ENCODE assay signal across 8 mouse cellular contexts in the genomic region with DNA sequence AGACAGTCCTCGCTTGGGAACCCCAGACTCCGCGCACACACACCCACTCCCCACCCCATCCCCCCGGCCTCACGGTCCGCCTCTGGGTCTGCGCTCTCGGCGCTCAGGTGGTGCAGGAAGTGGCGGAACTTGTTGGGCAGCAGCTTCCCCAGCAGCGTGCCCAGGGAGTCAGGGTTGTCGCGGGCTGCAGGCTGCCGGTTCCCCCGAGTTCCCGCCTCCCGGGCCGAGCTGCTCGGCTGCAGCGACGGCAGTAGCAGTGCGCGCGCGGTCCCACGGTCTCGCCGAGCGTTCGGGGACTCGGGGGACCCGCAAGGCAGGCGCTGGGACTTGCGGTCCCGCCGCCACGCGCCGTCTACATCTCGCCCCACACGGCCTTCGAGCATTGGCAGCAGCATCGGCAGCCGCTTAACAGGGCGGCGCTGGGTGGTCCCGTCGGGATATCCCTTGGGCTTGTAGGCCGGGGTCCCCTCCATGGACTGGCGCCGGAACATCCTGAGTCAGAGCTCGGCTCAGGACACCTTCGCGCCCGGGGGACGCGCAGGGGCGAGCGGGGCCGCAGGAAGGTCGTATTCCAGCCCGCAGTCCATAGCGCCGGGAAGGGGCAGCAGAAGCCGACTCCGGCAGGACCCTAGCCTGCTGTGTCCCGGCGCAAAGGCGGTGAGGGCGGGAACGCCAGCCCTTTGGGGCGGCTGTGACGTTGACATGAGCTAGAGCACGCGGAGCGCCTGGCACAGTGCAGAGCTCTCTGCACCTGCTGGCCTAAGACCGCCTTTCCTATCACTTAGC. TPM values are rescaled to one million over a fixed set of nuclear protein-coding genes. Genes with fewer than 3 reads are reported as not detected.
DNase-seq lines count a peak whose midpoint lies in the region; ATAC-seq and TF ChIP-seq lines count a peak whose summit lies in the region.

No protein-coding gene starts in this region.

- WGBS in lung, adult 2 months: 1% methylated on average over 76 of the region's 77 CpGs
- WGBS in heart, adult 2 months: 2% methylated on average over 77 of the region's 77 CpGs
- WGBS in kidney, embryonic 14.5 days: under 1% methylated on average over 76 of the region's 77 CpGs

- no peaks in the 10 kb centered on the region for H3K9me3 ChIP-seq in kidney, embryonic 14.5 days (ENCODE audit: control insufficient read depth, low read length)
- H3K9me3 ChIP-seq in megakaryocyte, embryonic 14.5 days: no peaks in the 10 kb centered on the region

- TF ChIP-seq EP300 in heart, adult 2 months (IDR thresholded peaks at IDR 0.05; ENCODE audit: insufficient read depth, low read depth, low read length): no peak

- peak; percentile 62 for ATAC-seq in kidney, embryonic 14.5 days (ENCODE audit: low FRiP score, low TSS enrichment)

- TF ChIP-seq POLR2A in lung, adult 2 months (IDR thresholded peaks at IDR 0.05; ENCODE audit: borderline replicate concordance, extremely low read depth, low read depth, low read length): no peak
- no peak for TF ChIP-seq POLR2A in bone marrow macrophage, adult 2 months (IDR thresholded peaks at IDR 0.05; ENCODE audit: borderline replicate concordance, low read depth, low read length)
- TF ChIP-seq POLR2A in heart, adult 2 months (IDR thresholded peaks at IDR 0.05; ENCODE audit: insufficient read depth, low read depth, low read length): no peak

- intact Hi-C loops in heart, adult 2 months (cut with DNase I): no loop called here

- peak overlapping the region; percentile 11 for H3K4me3 ChIP-seq in lung, adult 2 months (replicated peaks; ENCODE audit: extremely low read depth, low read depth, low read length)
- H3K4me3 ChIP-seq in bone marrow macrophage, adult 2 months (ENCODE audit: insufficient read depth, low read length): peak overlapping the region; percentile 56
- peak overlapping the region; percentile 53 for H3K4me3 ChIP-seq in heart, adult 2 months
- peak overlapping the region; percentile 52 for H3K4me3 ChIP-seq in kidney, embryonic 14.5 days (ENCODE audit: low read length)
- peak overlapping the region; percentile 89 for H3K4me3 ChIP-seq in megakaryocyte, embryonic 14.5 days (replicated peaks)

- H3K4me2 ChIP-seq in kidney, embryonic 14.5 days (replicated peaks; ENCODE audit: low read depth, low read length): peak overlapping the region; percentile 96

- H3K79me2 ChIP-seq in heart, adult 2 months (replicated peaks; ENCODE audit: control insufficient read depth, insufficient read depth, low read length): no peaks in the 10 kb centered on the region

- no peaks in the 10 kb centered on the region for H3K27me3 ChIP-seq in heart, adult 2 months (ENCODE audit: control insufficient read depth, insufficient read depth, low read length)
- H3K27me3 ChIP-seq in kidney, embryonic 14.5 days (ENCODE audit: control insufficient read depth, insufficient read depth, low read length): no peaks in the 10 kb centered on the region
- peaks cover 78% of the 10 kb centered on the region for H3K27me3 ChIP-seq in megakaryocyte, embryonic 14.5 days (replicated peaks)

- H3K4me1 ChIP-seq in lung, adult 2 months (ENCODE audit: control insufficient read depth, insufficient read depth, low read length): peaks cover 2% of the 10 kb centered on the region; the same call in 1 of the 2 replicates
- H3K4me1 ChIP-seq in bone marrow macrophage, adult 2 months (ENCODE audit: control insufficient read depth, insufficient read depth, low read length): peaks cover 17% of the 10 kb centered on the region
- peaks cover 3% of the 10 kb centered on the region; the same call in 1 of the 2 replicates for H3K4me1 ChIP-seq in heart, adult 2 months (ENCODE audit: control insufficient read depth, insufficient read depth, low read length)
- peaks cover 24% of the 10 kb centered on the region for H3K4me1 ChIP-seq in kidney, embryonic 14.5 days (ENCODE audit: control insufficient read depth, insufficient read depth, low read length)
- H3K4me1 ChIP-seq in megakaryocyte, embryonic 14.5 days: peaks cover 38% of the 10 kb centered on the region

- H3K27ac ChIP-seq in bone marrow macrophage, adult 2 months (ENCODE audit: insufficient read depth, low read depth, low read length): no peak overlapping the region
- H3K27ac ChIP-seq in heart, adult 2 months: no peak overlapping the region
- H3K27ac ChIP-seq in kidney, embryonic 14.5 days (ENCODE audit: low read depth, low read length): 0 out of 2 replicates have a peak overlapping the region, but pooled peaks have one; percentile 2

- H3K9ac ChIP-seq in heart, adult 2 months (ENCODE audit: low read depth, low read length): peak overlapping the region; percentile 56
- H3K9ac ChIP-seq in kidney, embryonic 14.5 days (ENCODE audit: low read depth, low read length): peak overlapping the region; percentile 68

- no peaks in the 10 kb centered on the region for H3K36me3 ChIP-seq in heart, adult 2 months (ENCODE audit: control insufficient read depth, insufficient read depth, low read length)
- H3K36me3 ChIP-seq in kidney, embryonic 14.5 days (ENCODE audit: control insufficient read depth, insufficient read depth, low read length): no peaks in the 10 kb centered on the region
- no peaks in the 10 kb centered on the region for H3K36me3 ChIP-seq in megakaryocyte, embryonic 14.5 days (replicated peaks; ENCODE audit: low read length)

- TF ChIP-seq CTCF in lung, adult 2 months (IDR thresholded peaks at IDR 0.05; ENCODE audit: insufficient read depth, low read length): no peak
- no peak for TF ChIP-seq CTCF in bone marrow macrophage, adult 2 months (IDR thresholded peaks at IDR 0.05; ENCODE audit: low read depth, low read length)
- TF ChIP-seq CTCF in heart, adult 2 months (IDR thresholded peaks at IDR 0.05): no peak

- peak; percentile 30 for DNase-seq in lung, adult 2 months
- no peak for DNase-seq in lung, postnatal 25 days (ENCODE audit: low spot score)
- DNase-seq in heart, adult 2 months: peak; percentile 53 to 57
- DNase-seq in thymus, postnatal 10 days (ENCODE audit: low spot score in 2 of 2): peak; percentile 23 to 30
- no peak for DNase-seq in left cerebral cortex, adult 9 months (ENCODE audit: low spot score in 2 of 2)

RNA-seq across cellular contexts. Expression of a gene that starts 2.2 kb away (rescaled TPM):
- 1.8 and 2.2 TPM in 2 replicates for polyA plus RNA-seq in lung, adult 2 months (2012; rRNA removed)
- not detected in 2 replicates for polyA plus RNA-seq in bone marrow macrophage, adult 2 months (2012; ENCODE audit: insufficient read depth, insufficient read length, missing spikeins)
- 1 to 10 TPM in 1 of 2 experiments, under 1 TPM in 1; 0.52 to 1.3 TPM for total RNA-seq in heart, adult 2 months (2021)
- 0.73 and 1.1 TPM in 2 replicates for polyA plus RNA-seq in heart, adult 2 months (2012; rRNA removed)
- 3.8 and 4.2 TPM in 2 replicates for polyA plus RNA-seq in kidney, embryonic 14.5 days (2014; fragmentation: Nextera tagmentation; extraction: Ambion mirVana)
- not detected in 2 replicates for polyA plus RNA-seq in megakaryocyte, embryonic 14.5 days (2012; ENCODE audit: insufficient read depth, low replicate concordance)

RNA-seq across cellular contexts. Expression of a gene that starts 6.4 kb away (rescaled TPM):
- polyA plus RNA-seq in lung, adult 2 months (2012; rRNA removed): 20.2 and 23.4 TPM in 2 replicates
- polyA plus RNA-seq in bone marrow macrophage, adult 2 months (2012; ENCODE audit: insufficient read depth, insufficient read length, missing spikeins): 7.4 and 9.3 TPM in 2 replicates
- total RNA-seq in heart, adult 2 months (2021): 10 to 100 TPM; 22.0 to 27.3 TPM
- 27.4 and 30.2 TPM in 2 replicates for polyA plus RNA-seq in heart, adult 2 months (2012; rRNA removed)
- polyA plus RNA-seq in kidney, embryonic 14.5 days (2014; fragmentation: Nextera tagmentation; extraction: Ambion mirVana): 95.6 and 101 TPM in 2 replicates
- 10.3 and 36.9 TPM in 2 replicates for polyA plus RNA-seq in megakaryocyte, embryonic 14.5 days (2012; ENCODE audit: insufficient read depth, low replicate concordance)

RNA-seq across cellular contexts. Expression of a gene that starts 28.9 kb away (rescaled TPM):
- 42.0 and 44.8 TPM in 2 replicates for polyA plus RNA-seq in lung, adult 2 months (2012; rRNA removed)
- 19.2 and 19.6 TPM in 2 replicates for polyA plus RNA-seq in bone marrow macrophage, adult 2 months (2012; ENCODE audit: insufficient read depth, insufficient read length, missing spikeins)
- 1 to 10 TPM; 7.8 to 8.1 TPM for total RNA-seq in heart, adult 2 months (2021)
- 12.8 and 13.6 TPM in 2 replicates for polyA plus RNA-seq in heart, adult 2 months (2012; rRNA removed)
- 29.7 and 33.3 TPM in 2 replicates for polyA plus RNA-seq in kidney, embryonic 14.5 days (2014; fragmentation: Nextera tagmentation; extraction: Ambion mirVana)
- polyA plus RNA-seq in megakaryocyte, embryonic 14.5 days (2012; ENCODE audit: insufficient read depth, low replicate concordance): 14.8 and 21.5 TPM in 2 replicates

RNA-seq across cellular contexts. Expression of a gene that starts 33.5 kb away (rescaled TPM):
- polyA plus RNA-seq in lung, adult 2 months (2012; rRNA removed): 6.2 and 6.6 TPM in 2 replicates
- polyA plus RNA-seq in bone marrow macrophage, adult 2 months (2012; ENCODE audit: insufficient read depth, insufficient read length, missing spikeins): 0.63 TPM in 1 of 2 replicates, not detected in the other
- total RNA-seq in heart, adult 2 months (2021): under 1 TPM; 0.75 to 0.84 TPM
- 1.6 and 2.4 TPM in 2 replicates for polyA plus RNA-seq in heart, adult 2 months (2012; rRNA removed)
- polyA plus RNA-seq in kidney, embryonic 14.5 days (2014; fragmentation: Nextera tagmentation; extraction: Ambion mirVana): 15.3 and 20.1 TPM in 2 replicates
- polyA plus RNA-seq in megakaryocyte, embryonic 14.5 days (2012; ENCODE audit: insufficient read depth, low replicate concordance): not detected in 2 replicates

Comparison
In these comparisons a context has a peak if more than half of its experiments do, and no peak if none do; other contexts are left out.
1. DNase-seq: peak in lung, adult 2 months (single experiment), heart, adult 2 months (2 of 2) and thymus, postnatal 10 days (2 of 2); none in lung, postnatal 25 days (single experiment) and left cerebral cortex, adult 9 months (0 of 2).
2. H3K4me3 ChIP-seq: peak in every context shown above with its lines; median percentile 89 in megakaryocyte, embryonic 14.5 days; 56 in bone marrow macrophage, adult 2 months; 53 in heart, adult 2 months; 52 in kidney, embryonic 14.5 days; 11 in lung, adult 2 months.